Mouse (Mus musculus) kidney, adult 2 months (tissue): Measurements from ENCODE around the gene Btnl2.

Experiments
- CTCF ChIP-seq: fragments of 200-500 bp; conservative IDR thresholded peaks from 2 replicates; pipeline ENCODE4 v1.5.1; 2011; ENCODE audit warnings: low read depth, mild to moderate bottlenecking, control low read depth, low read length, moderate library complexity, mixed read lengths; ENCODE audit not compliant: insufficient read depth, insufficient read length
- POLR2A ChIP-seq: fragments of 200-500 bp; IDR thresholded peaks from one replicate; pipeline ENCODE4 v1.6.1; 2011; ENCODE audit warnings: low read depth, low read length, control low read depth

DNA sequence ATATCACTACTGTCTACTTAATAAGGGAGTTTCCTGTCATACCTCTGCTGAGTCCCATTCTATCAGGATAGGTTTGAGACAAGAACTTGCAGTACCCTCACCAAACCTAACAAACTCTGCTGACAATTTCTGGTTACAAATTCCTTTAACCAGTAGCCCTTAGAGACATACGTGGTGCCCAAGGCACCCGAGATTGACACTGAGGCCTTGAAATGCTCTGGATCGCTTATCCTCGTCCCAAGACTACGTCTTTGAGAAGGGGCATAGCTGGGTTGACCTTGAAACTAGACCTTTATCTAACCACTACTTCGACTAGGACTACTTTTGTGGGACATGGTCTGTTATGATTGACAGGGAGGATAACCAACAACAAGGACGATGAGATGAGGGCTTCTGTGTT is 9.1 kb upstream of the Btnl2 start:
- TF ChIP-seq CTCF (no peak), POLR2A (no peak)
